Mouse (Mus musculus) brain, embryonic 14.5 days (tissue): Measurements from ENCODE around the gene Gas7. TPM values are rescaled to one million over a fixed set of nuclear protein-coding genes. Genes with fewer than 3 reads are reported as not detected.

Experiments used
- DNase-seq: peaks from one replicate; pipeline ENCODE4 v3.0.0-alpha.2; 2011; ENCODE audit warnings: low read depth
- CTCF ChIP-seq: fragments of 200-500 bp; IDR thresholded peaks from 2 replicates; pipeline ENCODE4 v1.5.1; 2012; ENCODE audit warnings: inconsistent platforms, mild to moderate bottlenecking, moderate library complexity, borderline replicate concordance; ENCODE audit not compliant: insufficient read depth, insufficient read length; ENCODE audit errors: extremely low read depth
- POLR2A ChIP-seq: fragments of 200-500 bp; IDR thresholded peaks from 2 replicates; pipeline ENCODE4 v1.6.1; 2012; ENCODE audit warnings: mild to moderate bottlenecking, inconsistent platforms, borderline replicate concordance; ENCODE audit not compliant: poor library complexity, insufficient read depth, insufficient read length, severe bottlenecking; ENCODE audit errors: extremely low read depth
- polyA plus RNA-seq: library from polyadenylated mRNA; depleted of rRNA; stranded (reverse); fragments of >200 nt; gene quantifications from 2 replicates; pipeline ENCODE4 v1.2.3, GENCODE M21; 2012

The Gas7 gene
- polyA plus RNA-seq, 1 experiment, result 22.1 TPM

DNA sequence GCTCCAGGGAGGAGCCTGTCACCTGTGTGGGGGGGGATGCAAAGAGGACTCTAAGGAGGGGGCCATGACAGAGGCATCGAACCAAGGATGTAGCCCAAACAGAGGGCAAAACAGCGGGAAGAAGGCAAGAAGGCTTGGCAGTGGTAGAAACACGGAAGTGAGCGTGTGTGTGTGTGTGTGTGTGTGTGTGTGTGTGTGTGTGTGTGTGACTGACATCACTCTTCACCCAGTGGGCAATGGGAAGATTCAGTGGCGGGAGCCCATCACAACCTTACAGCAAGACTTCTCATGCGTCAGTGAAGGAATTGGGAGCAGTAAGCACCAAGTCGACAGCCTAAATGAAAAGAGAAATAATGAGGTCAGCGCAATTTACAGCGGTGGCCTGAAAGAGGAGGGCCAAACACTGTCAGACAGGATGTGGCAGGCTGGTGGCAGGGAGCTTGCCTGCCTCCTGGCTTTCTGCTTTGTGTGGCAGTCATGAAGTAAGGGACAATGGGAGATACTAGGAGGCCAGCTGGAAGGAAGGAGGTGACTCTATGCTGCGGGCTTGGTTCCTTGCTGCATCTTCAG is 153.0 kb downstream of the Gas7 start:
- TF ChIP-seq POLR2A, result no peak
- no peak for TF ChIP-seq CTCF

DNA sequence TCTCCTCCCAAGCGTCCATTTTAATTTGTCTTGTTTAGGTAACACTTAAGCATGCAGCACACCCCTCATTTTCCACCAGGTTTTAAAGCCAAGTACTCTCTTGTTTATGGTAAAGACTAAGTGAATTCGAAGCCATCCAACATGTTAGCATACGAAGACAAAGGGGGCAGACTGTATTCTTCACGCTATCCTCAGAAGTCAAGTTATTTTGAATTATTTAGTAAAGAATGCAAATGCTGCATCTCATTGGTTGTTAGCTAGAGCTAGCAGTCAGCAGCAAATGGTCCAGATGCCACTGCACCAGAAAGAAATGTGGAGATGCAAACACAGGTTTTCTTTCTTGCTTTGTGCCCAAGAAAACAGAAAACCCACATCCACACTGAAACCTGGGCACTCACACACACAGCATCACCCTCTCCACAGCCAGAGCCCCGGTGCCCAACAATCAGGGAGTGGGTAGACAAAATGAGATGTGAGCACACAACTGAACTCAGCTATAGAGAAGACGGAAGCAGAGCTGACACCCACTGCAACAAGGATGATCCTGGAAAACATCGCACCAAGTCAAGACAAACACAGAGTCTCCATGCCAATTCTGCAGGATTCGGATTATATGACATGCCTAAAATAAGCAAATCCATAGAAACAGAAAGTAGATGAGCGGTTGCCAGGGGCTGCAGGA is 157.1 kb downstream of the Gas7 start:
- DNase-seq, result peak; percentile 43
- no peak for TF ChIP-seq CTCF
- TF ChIP-seq POLR2A, result no peak

More for the DNA sequence above, 153.0 kb downstream of the Gas7 start:
- DNase-seq, result no peak

DNA sequence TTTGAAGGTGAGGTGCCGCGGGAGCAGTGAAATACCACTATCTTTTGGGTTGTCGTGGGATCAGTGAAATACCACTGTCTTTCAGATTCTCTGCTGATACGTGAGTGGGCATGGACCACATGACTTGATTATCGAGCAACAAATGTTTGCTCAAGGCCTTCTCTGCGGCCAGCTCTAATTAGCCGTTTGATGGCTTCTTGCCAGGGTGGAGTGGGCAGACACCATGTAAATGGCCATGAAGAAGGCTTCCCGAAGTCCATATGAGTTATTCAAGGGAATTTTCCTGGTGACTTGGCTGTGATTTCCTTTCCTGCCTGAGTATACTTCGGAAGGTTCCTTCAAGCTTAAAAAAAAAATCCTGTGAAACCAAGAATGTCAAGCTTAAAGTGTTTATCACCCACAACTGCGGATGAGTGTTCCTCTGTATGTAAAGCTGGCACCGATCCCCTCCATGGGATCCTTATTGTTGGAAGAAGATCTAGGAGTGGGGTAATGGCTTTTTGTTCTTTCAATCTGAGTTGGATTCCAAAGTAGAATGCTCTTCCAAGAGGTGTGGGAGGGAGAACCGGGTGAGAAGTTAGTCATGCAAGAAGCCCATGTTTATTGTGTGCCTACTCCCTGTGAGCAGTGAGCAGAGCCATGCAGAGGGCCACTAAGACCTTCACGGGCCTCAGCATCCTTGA is 161.5 kb downstream of the Gas7 start:
- TF ChIP-seq POLR2A (no peak), CTCF (no peak)
- no peak for DNase-seq

DNA sequence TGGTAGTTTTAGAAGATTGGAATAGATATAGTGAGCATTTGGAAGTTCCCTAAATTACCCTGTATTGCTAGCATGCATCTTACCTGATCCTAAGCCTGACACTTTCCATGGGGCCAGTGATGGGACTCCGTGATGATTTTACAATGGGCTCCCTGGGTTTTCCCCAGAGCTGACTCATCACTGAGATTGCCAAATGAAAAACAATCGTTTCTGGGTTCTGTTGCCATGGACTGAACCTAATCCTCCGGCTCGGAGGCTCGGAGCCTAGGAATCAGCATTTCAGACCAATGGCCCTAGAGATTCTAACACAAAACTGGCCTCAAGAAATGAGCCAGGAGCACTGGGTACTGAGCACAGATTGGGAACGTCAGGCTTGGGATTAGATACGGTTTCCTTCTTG is 167.1 kb downstream of the Gas7 start:
- TF ChIP-seq POLR2A, result no peak
- no peak for DNase-seq

DNA sequence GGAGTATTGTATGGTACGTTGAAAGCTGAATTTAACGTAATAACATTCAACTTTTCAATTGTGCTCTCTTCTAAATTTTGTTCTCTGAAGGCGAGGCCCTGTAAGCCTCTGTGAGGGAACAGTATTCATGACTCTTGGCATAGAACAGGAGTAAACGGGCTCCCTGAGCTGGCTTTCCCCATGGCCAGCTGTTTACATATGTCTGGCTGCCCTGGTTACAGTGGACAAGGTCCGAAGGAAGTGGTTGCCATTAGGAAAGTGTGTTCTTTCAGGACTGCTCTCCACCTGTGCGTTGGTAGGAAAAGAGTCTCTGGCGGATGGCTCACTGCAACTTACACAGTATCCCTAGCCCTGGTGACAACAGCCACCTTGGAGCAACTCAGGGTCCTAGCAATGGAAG is 171.9 kb downstream of the Gas7 start:
- no peak for DNase-seq
- TF ChIP-seq POLR2A (no peak), CTCF (no peak)

DNA sequence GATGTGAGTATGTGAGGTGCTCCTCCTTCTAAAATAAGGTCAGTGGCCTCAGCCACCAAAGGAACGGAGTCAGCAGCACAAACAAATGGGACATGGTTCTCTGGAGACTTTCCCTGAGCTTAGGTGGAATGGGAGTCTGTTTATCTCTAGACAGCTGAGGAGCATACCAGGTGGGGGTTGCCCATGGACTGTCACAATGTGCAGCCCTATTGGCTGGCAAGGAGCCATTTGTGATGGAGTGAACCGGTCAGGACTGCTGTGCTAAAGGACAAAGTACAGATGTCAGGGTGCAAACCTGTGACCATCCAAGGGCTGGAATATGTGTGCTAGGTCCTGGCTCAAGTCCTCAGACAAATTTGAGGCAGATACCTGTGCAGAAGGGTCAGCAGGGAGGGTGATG is 173.3 kb downstream of the Gas7 start:
- DNase-seq, result no peak

DNA sequence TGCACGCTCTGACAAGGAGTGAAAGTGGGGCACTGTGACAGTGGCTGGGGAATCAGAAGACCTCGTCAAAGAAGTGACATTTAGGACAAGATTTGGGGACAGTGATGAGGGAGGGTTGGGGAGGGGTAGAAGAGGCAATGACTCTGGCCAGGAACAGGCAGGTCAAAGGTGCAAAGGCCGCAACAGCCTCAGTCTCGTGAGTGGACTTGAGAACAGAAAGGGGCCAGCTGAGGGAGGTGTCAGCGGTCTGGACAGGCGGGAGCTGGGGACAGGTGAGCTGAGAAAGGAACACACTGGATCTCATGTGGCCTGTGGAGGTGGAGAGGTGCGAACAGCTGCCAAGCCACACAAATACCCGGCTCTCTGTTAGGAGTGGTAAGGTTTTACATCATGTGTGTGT is 177.7 kb downstream of the Gas7 start:
- TF ChIP-seq POLR2A, result no peak
- TF ChIP-seq CTCF, result no peak
- no peak for DNase-seq

More for the DNA sequence above, 173.3 kb downstream of the Gas7 start:
- TF ChIP-seq POLR2A (no peak), CTCF (no peak)

DNA sequence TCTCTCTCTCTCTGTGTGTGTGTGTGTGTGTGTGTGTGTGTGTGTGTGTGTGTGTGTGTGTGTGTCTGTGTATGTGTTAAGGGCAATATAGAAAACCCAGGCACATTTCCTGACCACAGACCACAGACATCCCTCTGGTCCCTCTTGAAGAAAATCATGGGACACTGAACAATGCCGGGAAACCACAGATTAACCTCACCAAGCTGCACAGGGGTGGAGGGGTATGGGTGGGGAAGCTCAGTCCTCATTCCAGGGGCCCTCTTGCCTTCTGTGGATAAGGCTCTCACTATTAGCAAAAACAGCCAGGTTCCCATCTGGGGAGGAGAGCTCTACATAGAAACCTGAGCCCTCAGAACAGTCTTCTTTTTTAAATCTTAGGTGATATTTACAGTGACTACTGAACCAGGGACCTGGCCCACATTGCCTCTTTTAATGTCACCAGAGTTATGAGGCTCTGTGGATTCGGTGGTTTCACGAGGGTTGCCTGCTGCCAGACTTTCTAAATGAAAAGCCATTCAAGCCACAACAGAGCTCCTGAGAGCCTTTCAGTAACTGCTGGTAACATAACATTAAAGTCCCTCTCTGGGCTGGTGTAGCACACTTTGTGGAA is 178.5 kb downstream of the Gas7 start:
- DNase-seq, result no peak
- TF ChIP-seq CTCF (no peak), POLR2A (no peak)

DNA sequence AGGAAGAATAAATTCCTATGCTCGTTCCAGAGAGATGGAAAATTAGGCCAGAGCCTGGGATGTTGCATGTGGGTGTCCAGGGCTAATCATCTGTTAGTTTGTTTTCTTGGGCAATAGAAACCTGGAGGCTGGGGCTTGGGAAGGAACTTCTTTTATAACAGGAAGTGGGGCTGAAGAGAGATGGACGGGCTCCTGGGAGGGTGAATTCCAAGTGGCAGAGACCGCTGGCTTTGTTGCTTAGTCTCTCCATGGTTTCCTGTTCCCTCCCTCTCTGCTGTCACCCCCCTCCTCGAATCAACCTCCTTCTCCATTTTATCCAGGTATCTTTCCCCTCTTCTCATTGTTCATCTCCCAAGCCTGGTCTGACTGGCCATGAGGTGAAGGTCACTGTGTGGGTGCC is 181.0 kb downstream of the Gas7 start:
- DNase-seq, result no peak
- TF ChIP-seq CTCF (no peak), POLR2A (no peak)

DNA sequence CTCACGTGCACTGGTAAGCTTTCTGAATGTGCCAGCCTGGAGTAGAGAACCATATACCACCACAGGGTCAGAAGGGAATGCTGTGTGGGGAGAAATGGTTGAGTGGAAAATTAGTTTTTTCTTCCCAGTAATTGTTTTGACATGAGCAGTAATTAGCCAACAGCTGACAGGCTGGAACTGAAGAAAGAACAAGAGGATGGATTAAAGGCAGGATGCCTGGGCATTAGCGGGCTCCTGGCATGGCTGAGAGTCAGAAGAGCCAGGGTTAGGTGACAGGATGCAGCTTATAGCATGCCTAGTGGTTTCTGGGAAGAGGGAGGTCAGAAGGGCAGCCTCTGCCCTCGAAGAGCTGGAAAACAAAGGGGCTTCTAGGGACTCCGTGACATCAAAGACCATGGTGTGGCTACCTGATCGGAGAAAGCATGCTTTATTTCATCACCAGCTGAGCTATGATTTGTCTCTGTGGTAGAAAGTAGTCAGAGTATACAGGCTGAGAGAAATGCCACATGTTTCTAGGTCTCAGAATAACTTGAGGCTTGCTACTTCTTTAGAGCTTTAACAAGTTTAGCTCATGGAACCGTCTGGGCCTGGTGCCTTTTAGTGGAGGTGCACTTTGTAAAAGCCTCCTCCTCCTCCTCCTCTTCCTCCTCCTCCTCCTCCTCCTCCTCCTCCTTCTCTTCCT is 181.8 kb downstream of the Gas7 start:
- TF ChIP-seq POLR2A, result no peak
- TF ChIP-seq CTCF, result no peak
- no peak for DNase-seq

DNA sequence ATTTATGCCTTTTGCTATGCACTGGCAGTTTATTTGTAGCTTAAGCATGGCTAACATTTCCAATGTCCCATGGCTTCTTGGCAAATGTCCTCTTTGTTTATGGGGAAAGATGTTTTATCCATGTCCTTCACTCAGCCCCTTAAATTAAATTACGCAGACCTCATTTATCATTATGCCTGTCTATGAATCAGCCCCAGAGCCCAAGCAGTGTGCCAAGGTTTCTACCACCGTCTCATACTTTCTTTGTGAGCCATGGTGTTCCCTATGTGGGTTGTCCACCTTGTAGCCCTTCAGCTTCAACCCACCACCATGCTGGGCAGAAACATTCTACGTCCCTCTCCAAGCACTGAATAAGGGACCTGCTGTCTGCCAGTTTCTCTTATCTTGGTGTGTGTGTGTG is 183.2 kb downstream of the Gas7 start:
- TF ChIP-seq CTCF, result no peak
- TF ChIP-seq POLR2A, result no peak
- DNase-seq, result no peak

DNA sequence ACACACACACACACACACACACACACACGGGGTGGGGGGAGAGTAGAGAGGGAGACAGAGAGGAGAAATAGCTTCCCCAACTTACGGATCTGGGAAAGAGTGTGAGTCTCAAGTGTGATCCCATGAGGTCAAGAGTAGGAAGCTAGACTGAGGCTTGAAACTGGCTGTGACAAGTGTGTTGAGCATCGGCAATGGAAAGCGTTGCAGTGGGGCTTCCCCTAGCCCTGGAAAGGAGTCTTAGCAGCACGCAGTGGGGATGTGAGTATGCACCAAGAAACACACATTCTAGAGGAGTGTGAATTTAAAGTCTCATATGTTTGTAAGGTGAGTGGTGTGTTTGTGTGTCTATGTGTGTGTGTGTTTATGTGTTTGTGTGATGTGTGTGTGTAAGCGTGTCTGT is 185.1 kb downstream of the Gas7 start:
- TF ChIP-seq POLR2A (no peak), CTCF (no peak)
- no peak for DNase-seq
